Mouse (Mus musculus): ENCODE results near the gene Olfr1425. TPM values are rescaled to one million over a fixed set of nuclear protein-coding genes. Genes with fewer than 3 reads are reported as not detected.
"Not testable (repeated sequence)": the region's sequence is repeated elsewhere in the genome, so short reads cannot be mapped to it uniquely, and the experiment has no call there.

Gene Olfr1425
- not detected in 2 replicates for polyA plus RNA-seq (2014; fragmentation: Nextera tagmentation; extraction: Ambion mirVana)

GRCm38 (mm10) chr19:12077631-12078030 is at the start of gene Olfr1425:
TSS of gene Olfr1425 (minus strand) at chr19:12077731.
- WGBS = 75% methylated on average over 4 of the region's 4 CpGs
- not testable (repeated sequence) for H3K9ac ChIP-seq (replicated peaks; ENCODE audit: low read depth, low read length); H3K4me3 ChIP-seq (ENCODE audit: low read depth, low read length); H3K27ac ChIP-seq (ENCODE audit: low read length); H3K36me3 ChIP-seq (ENCODE audit: control insufficient read depth, insufficient read depth, low read length); ATAC-seq (ENCODE audit: insufficient number of reproducible peaks, insufficient read depth, low FRiP score, low read depth); H3K4me2 ChIP-seq (replicated peaks; ENCODE audit: low read depth, low read length); H3K9me3 ChIP-seq (ENCODE audit: control insufficient read depth, low read depth, low read length); H3K4me1 ChIP-seq (ENCODE audit: control insufficient read depth, insufficient read depth, low read length); H3K27me3 ChIP-seq (ENCODE audit: control insufficient read depth, insufficient read depth, low read length)

GRCm38 (mm10) chr19:12123103-12123502 is 45.6 kb upstream of the Olfr1425 start, which contains the start of gene Olfr76:
TSS of gene Olfr76 (minus strand) at chr19:12123203.
- no peak within 1 kb of the TSS for H3K27ac ChIP-seq (ENCODE audit: low read length)
- H3K4me2 ChIP-seq (replicated peaks; ENCODE audit: low read depth, low read length) = no peak within 1 kb of the TSS
- WGBS = 83% methylated on average over 3 of the region's 3 CpGs
- ATAC-seq (ENCODE audit: insufficient number of reproducible peaks, insufficient read depth, low FRiP score, low read depth) = no peak
- H3K4me1 ChIP-seq (ENCODE audit: control insufficient read depth, insufficient read depth, low read length) = no peaks in the 10 kb centered on the region
- H3K4me3 ChIP-seq (ENCODE audit: low read depth, low read length) = no peak within 1 kb of the TSS
- H3K27me3 ChIP-seq (ENCODE audit: control insufficient read depth, insufficient read depth, low read length) = no peaks in the 10 kb centered on the region
- no peak within 1 kb of the TSS for H3K9ac ChIP-seq (replicated peaks; ENCODE audit: low read depth, low read length)
- no peaks in the 10 kb centered on the region for H3K9me3 ChIP-seq (ENCODE audit: control insufficient read depth, low read depth, low read length)
- no peaks in the 10 kb centered on the region for H3K36me3 ChIP-seq (ENCODE audit: control insufficient read depth, insufficient read depth, low read length)

- ATAC-seq (ENCODE audit: insufficient number of reproducible peaks, insufficient read depth, low FRiP score, low read depth) = no peak
- Histone ChIP-seq H3K4me3 (ENCODE audit: low read depth, low read length) (no peak overlapping the region), H3K9ac (replicated peaks; ENCODE audit: low read depth, low read length) (no peak overlapping the region), H3K36me3 (ENCODE audit: control insufficient read depth, insufficient read depth, low read length) (no peaks in the 10 kb centered on the region), H3K27ac (ENCODE audit: low read length) (no peak overlapping the region), H3K4me1 (ENCODE audit: control insufficient read depth, insufficient read depth, low read length) (no peaks in the 10 kb centered on the region), H3K9me3 (ENCODE audit: control insufficient read depth, low read depth, low read length) (no peaks in the 10 kb centered on the region), H3K4me2 (replicated peaks; ENCODE audit: low read depth, low read length) (no peak overlapping the region), H3K27me3 (ENCODE audit: control insufficient read depth, insufficient read depth, low read length) (no peaks in the 10 kb centered on the region)
- 88% methylated on average over 3 of the region's 3 CpGs for WGBS
Measured at GRCm38 (mm10) chr19:12116464-12116863, 38.9 kb upstream of the Olfr1425 start.

- no peak for ATAC-seq (ENCODE audit: insufficient number of reproducible peaks, insufficient read depth, low FRiP score, low read depth)
- no peaks in the 10 kb centered on the region for H3K27me3 ChIP-seq (ENCODE audit: control insufficient read depth, insufficient read depth, low read length)
- WGBS = 82% methylated on average over 1 of the region's 1 CpGs
Measured at GRCm38 (mm10) chr19:12115797-12116196, 38.3 kb upstream of the Olfr1425 start, which contains the start of gene Olfr1428. TSS of gene Olfr1428 (minus strand) at chr19:12115897.

GRCm38 (mm10) chr19:12113807-12114206 is 36.3 kb upstream of the Olfr1425 start:
- no peaks in the 10 kb centered on the region for H3K4me1 ChIP-seq (ENCODE audit: control insufficient read depth, insufficient read depth, low read length)
- H3K27me3 ChIP-seq (ENCODE audit: control insufficient read depth, insufficient read depth, low read length) = no peaks in the 10 kb centered on the region
- no peak for ATAC-seq (ENCODE audit: insufficient number of reproducible peaks, insufficient read depth, low FRiP score, low read depth)
- H3K36me3 ChIP-seq (ENCODE audit: control insufficient read depth, insufficient read depth, low read length) = no peaks in the 10 kb centered on the region
- H3K9ac ChIP-seq (replicated peaks; ENCODE audit: low read depth, low read length) = no peak overlapping the region
- 47% methylated on average over 1 of the region's 1 CpGs for WGBS
- no peaks in the 10 kb centered on the region for H3K9me3 ChIP-seq (ENCODE audit: control insufficient read depth, low read depth, low read length)
- H3K4me2 ChIP-seq (replicated peaks; ENCODE audit: low read depth, low read length) = no peak overlapping the region
- H3K27ac ChIP-seq (ENCODE audit: low read length) = no peak overlapping the region
- H3K4me3 ChIP-seq (ENCODE audit: low read depth, low read length) = no peak overlapping the region

More at GRCm38 (mm10) chr19:12115797-12116196, 38.3 kb upstream of the Olfr1425 start, which contains the start of gene Olfr1428:
- Histone ChIP-seq H3K4me2 (replicated peaks; ENCODE audit: low read depth, low read length) (no peak within 1 kb of the TSS), H3K4me1 (ENCODE audit: control insufficient read depth, insufficient read depth, low read length) (no peaks in the 10 kb centered on the region), H3K9me3 (ENCODE audit: control insufficient read depth, low read depth, low read length) (no peaks in the 10 kb centered on the region), H3K4me3 (ENCODE audit: low read depth, low read length) (no peak within 1 kb of the TSS), H3K36me3 (ENCODE audit: control insufficient read depth, insufficient read depth, low read length) (no peaks in the 10 kb centered on the region), H3K27ac (ENCODE audit: low read length) (no peak within 1 kb of the TSS), H3K9ac (replicated peaks; ENCODE audit: low read depth, low read length) (no peak within 1 kb of the TSS)

GRCm38 (mm10) chr19:12104541-12104940 is 27.0 kb upstream of the Olfr1425 start:
- 60% methylated on average over 1 of the region's 1 CpGs for WGBS
- Histone ChIP-seq H3K36me3 (ENCODE audit: control insufficient read depth, insufficient read depth, low read length) (no peaks in the 10 kb centered on the region), H3K9me3 (ENCODE audit: control insufficient read depth, low read depth, low read length) (no peaks in the 10 kb centered on the region), H3K4me1 (ENCODE audit: control insufficient read depth, insufficient read depth, low read length) (no peaks in the 10 kb centered on the region), H3K27ac (ENCODE audit: low read length) (no peak overlapping the region), H3K27me3 (ENCODE audit: control insufficient read depth, insufficient read depth, low read length) (no peaks in the 10 kb centered on the region), H3K9ac (replicated peaks; ENCODE audit: low read depth, low read length) (no peak overlapping the region), H3K4me3 (ENCODE audit: low read depth, low read length) (no peak overlapping the region), H3K4me2 (replicated peaks; ENCODE audit: low read depth, low read length) (no peak overlapping the region)
- ATAC-seq (ENCODE audit: insufficient number of reproducible peaks, insufficient read depth, low FRiP score, low read depth) = no peak

GRCm38 (mm10) chr19:12103234-12103633 is 25.7 kb upstream of the Olfr1425 start, which contains the start of gene Olfr1427:
TSS of gene Olfr1427 (minus strand) at chr19:12103334.
- ATAC-seq (ENCODE audit: insufficient number of reproducible peaks, insufficient read depth, low FRiP score, low read depth) = no peak
- Histone ChIP-seq H3K9me3 (ENCODE audit: control insufficient read depth, low read depth, low read length) (no peaks in the 10 kb centered on the region), H3K4me3 (ENCODE audit: low read depth, low read length) (no peak within 1 kb of the TSS), H3K27me3 (ENCODE audit: control insufficient read depth, insufficient read depth, low read length) (no peaks in the 10 kb centered on the region), H3K4me1 (ENCODE audit: control insufficient read depth, insufficient read depth, low read length) (no peaks in the 10 kb centered on the region), H3K27ac (ENCODE audit: low read length) (no peak within 1 kb of the TSS), H3K36me3 (ENCODE audit: control insufficient read depth, insufficient read depth, low read length) (no peaks in the 10 kb centered on the region), H3K9ac (replicated peaks; ENCODE audit: low read depth, low read length) (no peak within 1 kb of the TSS), H3K4me2 (replicated peaks; ENCODE audit: low read depth, low read length) (no peak within 1 kb of the TSS)
- 97% methylated on average over 2 of the region's 2 CpGs for WGBS

GRCm38 (mm10) chr19:12091913-12092312 is 14.4 kb upstream of the Olfr1425 start, which contains the start of gene Olfr1426:
TSS of gene Olfr1426 (minus strand) at chr19:12092013.
- no peak within 1 kb of the TSS for H3K4me3 ChIP-seq (ENCODE audit: low read depth, low read length)
- ATAC-seq (ENCODE audit: insufficient number of reproducible peaks, insufficient read depth, low FRiP score, low read depth) = no peak
- H3K4me2 ChIP-seq (replicated peaks; ENCODE audit: low read depth, low read length) = no peak within 1 kb of the TSS
- no peaks in the 10 kb centered on the region for H3K36me3 ChIP-seq (ENCODE audit: control insufficient read depth, insufficient read depth, low read length)
- H3K4me1 ChIP-seq (ENCODE audit: control insufficient read depth, insufficient read depth, low read length) = no peaks in the 10 kb centered on the region
- no peak within 1 kb of the TSS for H3K9ac ChIP-seq (replicated peaks; ENCODE audit: low read depth, low read length)
- no peaks in the 10 kb centered on the region for H3K27me3 ChIP-seq (ENCODE audit: control insufficient read depth, insufficient read depth, low read length)
- H3K27ac ChIP-seq (ENCODE audit: low read length) = no peak within 1 kb of the TSS
- WGBS = 74% methylated on average over 1 of the region's 1 CpGs
- no peaks in the 10 kb centered on the region for H3K9me3 ChIP-seq (ENCODE audit: control insufficient read depth, low read depth, low read length)

- H3K36me3 ChIP-seq (ENCODE audit: control insufficient read depth, insufficient read depth, low read length); H3K4me2 ChIP-seq (replicated peaks; ENCODE audit: low read depth, low read length); H3K9ac ChIP-seq (replicated peaks; ENCODE audit: low read depth, low read length); H3K27ac ChIP-seq (ENCODE audit: low read length); ATAC-seq (ENCODE audit: insufficient number of reproducible peaks, insufficient read depth, low FRiP score, low read depth); H3K4me3 ChIP-seq (ENCODE audit: low read depth, low read length); H3K27me3 ChIP-seq (ENCODE audit: control insufficient read depth, insufficient read depth, low read length); H3K9me3 ChIP-seq (ENCODE audit: control insufficient read depth, low read depth, low read length); H3K4me1 ChIP-seq (ENCODE audit: control insufficient read depth, insufficient read depth, low read length): not testable (repeated sequence)
- 71% methylated on average over 1 of the region's 1 CpGs for WGBS
Measured at GRCm38 (mm10) chr19:12069546-12069945, 8.0 kb downstream of the Olfr1425 start.
